Mouse (Mus musculus): ENCODE measurements at regions not wholly inside any gene's neighbourhood (a gene's known extent, or its start where the extent isn't known, plus 50 kb on each side); places are given as distances from the start of the nearest gene placed in this dataset.

GRCm38 (mm10) chr6:28986756-28987155 is 73.3 kb upstream of the Lep start:
- DNase-seq (ENCODE audit: inconsistent age in 2 of 2, low spot score in 1 of 2) = peak; percentile 81 to 89

- DNase-seq (ENCODE audit: inconsistent age in 2 of 2, low spot score in 1 of 2) = peak in 1 of 2 experiments; percentile 23
These were observed 72.6 kb upstream of the Lep start for GRCm38 (mm10) chr6:28987386-28987785.

- no peak for DNase-seq (ENCODE audit: inconsistent age in 2 of 2, low spot score in 1 of 2)
These were observed 70.6 kb upstream of the Lep start for GRCm38 (mm10) chr6:28989433-28989832.

- no peak for DNase-seq (ENCODE audit: inconsistent age in 2 of 2, low spot score in 1 of 2)
These were observed 69.8 kb upstream of the Lep start for GRCm38 (mm10) chr6:28990210-28990609.

GRCm38 (mm10) chr6:28994481-28994880 is 65.5 kb upstream of the Lep start:
- no peak for DNase-seq (ENCODE audit: inconsistent age in 2 of 2, low spot score in 1 of 2)

GRCm38 (mm10) chr6:28995701-28996100 is 64.3 kb upstream of the Lep start:
- DNase-seq (ENCODE audit: inconsistent age in 2 of 2, low spot score in 1 of 2) = peak; percentile 33 to 68

GRCm38 (mm10) chr6:28999386-29000094 is 60.5 kb upstream of the Lep start:
- no peak for DNase-seq (ENCODE audit: inconsistent age in 2 of 2, low spot score in 1 of 2)

GRCm38 (mm10) chr6:29002141-29002540 is 57.9 kb upstream of the Lep start:
- DNase-seq (ENCODE audit: inconsistent age in 2 of 2, low spot score in 1 of 2) = no peak

- DNase-seq (ENCODE audit: inconsistent age in 2 of 2, low spot score in 1 of 2) = no peak
These were observed 57.2 kb upstream of the Lep start for GRCm38 (mm10) chr6:29002811-29003210.

GRCm38 (mm10) chr6:29005803-29006202 is 54.2 kb upstream of the Lep start:
- no peak for DNase-seq (ENCODE audit: inconsistent age in 2 of 2, low spot score in 1 of 2)

Measured in adrenal gland, adult (tissue).